Mouse (Mus musculus): ENCODE results near the gene Usp39.

Usp39 gene

GRCm38 (mm10) chr6:72371571-72371970 lies 26.6 kb upstream of the Usp39 start:
- 38% methylated on average over 1 of the region's 1 CpGs for WGBS

GRCm38 (mm10) chr6:72371147-72371546 lies 26.2 kb upstream of the Usp39 start:
- 41% methylated on average over 5 of the region's 5 CpGs for WGBS

GRCm38 (mm10) chr6:72370091-72370490 lies 25.1 kb upstream of the Usp39 start:
- 86% methylated on average over 12 of the region's 12 CpGs for WGBS

- WGBS: 83% methylated on average over 4 of the region's 4 CpGs
Measured at GRCm38 (mm10) chr6:72369557-72369956, 24.6 kb upstream of the Usp39 start.

GRCm38 (mm10) chr6:72367460-72367974 lies 22.5 kb upstream of the Usp39 start:
- WGBS: 78% methylated on average over 4 of the region's 4 CpGs

- WGBS: 86% methylated on average over 4 of the region's 4 CpGs
Measured at GRCm38 (mm10) chr6:72366844-72367443, 22.0 kb upstream of the Usp39 start, which contains the start of gene Rnf181. Gene Rnf181, minus strand, starts transcription at chr6:72366956.

- 61% methylated on average over 3 of the region's 3 CpGs for WGBS
Measured at GRCm38 (mm10) chr6:72366304-72366703, 21.3 kb upstream of the Usp39 start.

GRCm38 (mm10) chr6:72364985-72365384 lies 20.0 kb upstream of the Usp39 start:
- 68% methylated on average over 6 of the region's 6 CpGs for WGBS

GRCm38 (mm10) chr6:72364009-72364408 lies 19.0 kb upstream of the Usp39 start:
- 41% methylated on average over 7 of the region's 7 CpGs for WGBS

GRCm38 (mm10) chr6:72362132-72363028 lies 17.4 kb upstream of the Usp39 start:
- WGBS: under 1% methylated on average over 42 of the region's 42 CpGs

GRCm38 (mm10) chr6:72361121-72361551 lies 16.2 kb upstream of the Usp39 start:
- WGBS: 47% methylated on average over 5 of the region's 5 CpGs

GRCm38 (mm10) chr6:72360599-72360935 lies 15.6 kb upstream of the Usp39 start:
- 57% methylated on average over 7 of the region's 7 CpGs for WGBS

GRCm38 (mm10) chr6:72359891-72360598 lies 15.1 kb upstream of the Usp39 start:
- WGBS: 71% methylated on average over 11 of the region's 11 CpGs

- 43% methylated on average over 2 of the region's 2 CpGs for WGBS
Measured at GRCm38 (mm10) chr6:72359343-72359742, 14.4 kb upstream of the Usp39 start.

- 90% methylated on average over 10 of the region's 10 CpGs for WGBS
Measured at GRCm38 (mm10) chr6:72358086-72358764, 13.2 kb upstream of the Usp39 start.

- 47% methylated on average over 5 of the region's 5 CpGs for WGBS
Measured at GRCm38 (mm10) chr6:72357164-72358079, 12.4 kb upstream of the Usp39 start.

GRCm38 (mm10) chr6:72356001-72356532 lies 11.1 kb upstream of the Usp39 start:
- 25% methylated on average over 8 of the region's 8 CpGs for WGBS

- under 1% methylated on average over 70 of the region's 71 CpGs for WGBS
Measured at GRCm38 (mm10) chr6:72355066-72355911, 10.3 kb upstream of the Usp39 start, which contains the start of gene Tmem150a. Gene Tmem150a, plus strand, starts transcription at chr6:72355447.

- WGBS: 71% methylated on average over 1 of the region's 1 CpGs
Measured at GRCm38 (mm10) chr6:72354025-72354424, 9.0 kb upstream of the Usp39 start.
